Mouse (Mus musculus): ENCODE results near the gene Srxn1. TPM values are rescaled to one million over a fixed set of nuclear protein-coding genes. Genes with fewer than 3 reads are reported as not detected.
"Not testable (repeated sequence)": the region's sequence is repeated elsewhere in the genome, so short reads cannot be mapped to it uniquely, and the experiment has no call there.

Gene Srxn1
- polyA plus RNA-seq (2015; fragmentation: Nextera tagmentation; extraction: Ambion mirVana) = 21.7 and 23.5 TPM in 2 replicates

- no peaks in the 10 kb centered on the region for H3K9me3 ChIP-seq
- H3K4me1 ChIP-seq (replicated peaks) = no peaks in the 10 kb centered on the region; the same call in 1 of the 2 replicates
- H3K4me3 ChIP-seq (replicated peaks) = peak within 1 kb of the TSS; percentile 75
- peak within 1 kb of the TSS; percentile 81 for H3K9ac ChIP-seq
- peak; percentile 94 for ATAC-seq
- H3K27ac ChIP-seq = peak within 1 kb of the TSS; percentile 78
- H3K36me3 ChIP-seq = no peaks in the 10 kb centered on the region
- under 1% methylated on average over 81 of the region's 84 CpGs for WGBS
- peak within 1 kb of the TSS; percentile 92 for H3K4me2 ChIP-seq (replicated peaks)
- H3K27me3 ChIP-seq (replicated peaks) = 0 out of 2 replicates have a peak, but pooled peaks cover 2% of the 10 kb centered on the region
Observed at GRCm38 (mm10) chr2:152105318-152106224, at the start of gene Srxn1. Gene Srxn1, plus strand, starts transcription at chr2:152105516.

DNA sequence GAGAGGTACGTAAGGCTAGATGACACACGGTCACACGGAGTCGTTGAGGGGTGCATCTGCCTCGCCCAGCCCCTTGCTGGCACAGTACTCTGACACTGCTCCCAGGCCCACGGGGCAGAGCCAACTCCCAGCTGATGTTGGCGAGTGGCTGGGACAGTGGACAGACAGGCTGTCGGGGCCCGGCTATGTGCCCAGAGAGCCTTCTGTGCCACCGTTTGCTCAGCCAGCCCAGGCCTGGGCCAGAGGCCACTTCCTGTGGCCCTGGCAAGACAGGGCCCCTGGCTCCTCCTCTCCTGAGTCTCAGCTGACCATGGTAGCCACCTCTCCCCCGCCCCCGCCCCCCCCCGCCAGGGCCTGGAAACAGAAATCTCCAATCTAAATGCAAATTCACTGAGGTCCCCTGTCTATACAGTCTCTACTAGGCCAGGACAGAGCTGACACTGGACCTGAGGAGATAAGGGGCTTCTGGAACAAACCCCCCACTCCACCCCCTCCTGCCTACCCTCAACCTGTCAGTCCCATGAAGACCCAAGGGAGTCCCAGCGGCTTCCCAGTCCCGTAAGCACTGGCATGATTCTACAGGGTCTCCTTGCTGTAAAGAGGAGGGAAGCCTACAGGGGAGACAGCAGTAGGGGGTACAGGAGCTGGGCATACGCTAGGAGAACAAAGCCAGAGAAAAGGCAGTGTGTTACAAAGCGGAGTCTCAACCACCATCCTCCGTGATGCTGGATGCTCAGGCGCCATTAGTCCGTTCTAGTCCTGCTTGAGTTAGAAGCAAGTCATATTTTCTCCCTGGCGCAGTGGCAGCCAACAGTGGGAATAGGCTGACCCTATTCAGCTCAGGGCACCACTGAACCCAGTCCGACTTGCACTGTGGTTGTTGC, 48.7 kb upstream of the Srxn1 start:
- no peak overlapping the region for H3K27ac ChIP-seq
- H3K4me2 ChIP-seq (replicated peaks) = no peak overlapping the region
- no peaks in the 10 kb centered on the region for H3K4me1 ChIP-seq (replicated peaks)
- no peaks in the 10 kb centered on the region for H3K36me3 ChIP-seq
- no peak for ATAC-seq
- no peak overlapping the region for H3K4me3 ChIP-seq (replicated peaks)
- H3K9me3 ChIP-seq = no peaks in the 10 kb centered on the region
- 72% methylated on average over 22 of the region's 22 CpGs for WGBS
- H3K27me3 ChIP-seq (replicated peaks) = 0 out of 2 replicates have a peak, but pooled peaks cover 11% of the 10 kb centered on the region
- no peak overlapping the region for H3K9ac ChIP-seq

DNA sequence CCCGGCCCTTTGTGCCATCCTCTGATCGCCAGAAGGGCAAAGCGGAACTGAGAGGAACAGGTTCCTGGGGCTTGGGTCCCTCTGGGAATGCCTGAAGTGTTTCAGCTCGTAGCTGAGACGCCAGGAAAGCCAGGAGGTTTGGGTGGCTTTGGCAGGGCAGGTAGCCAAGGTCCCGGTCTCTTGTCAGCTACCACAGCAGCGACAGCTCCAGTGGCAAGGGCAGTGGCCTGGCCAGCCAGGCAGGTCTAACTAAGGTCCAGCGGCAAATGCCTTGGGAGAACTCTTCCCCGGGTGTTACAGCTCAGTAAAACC, 48.1 kb upstream of the Srxn1 start:
- 73% methylated on average over 9 of the region's 9 CpGs for WGBS
- 0 out of 2 replicates have a peak, but pooled peaks cover 5% of the 10 kb centered on the region for H3K27me3 ChIP-seq (replicated peaks)

DNA sequence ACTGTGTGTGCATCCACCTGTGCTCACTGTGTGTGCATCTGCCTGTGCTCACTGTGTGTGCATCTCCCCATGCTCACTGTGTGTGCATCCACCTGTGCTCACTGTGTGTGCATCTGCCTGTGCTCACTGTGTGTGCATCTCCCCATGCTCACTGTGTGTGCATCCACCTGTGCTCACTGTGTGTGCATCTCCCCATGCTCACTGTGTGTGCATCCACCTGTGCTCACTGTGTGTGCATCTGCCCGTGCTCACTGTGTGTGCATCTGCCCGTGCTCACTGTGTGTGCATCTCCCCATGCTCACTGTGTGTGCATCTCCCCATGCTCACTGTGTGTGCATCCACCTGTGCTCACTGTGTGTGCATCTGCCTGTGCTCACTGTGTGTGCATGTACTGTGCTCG, 42.5 kb upstream of the Srxn1 start:
- H3K27me3 ChIP-seq (replicated peaks); H3K9ac ChIP-seq; ATAC-seq; H3K9me3 ChIP-seq; H3K4me3 ChIP-seq (replicated peaks); H3K4me1 ChIP-seq (replicated peaks); H3K36me3 ChIP-seq; H3K4me2 ChIP-seq (replicated peaks); H3K27ac ChIP-seq: not testable (repeated sequence)
- 93% methylated on average over 3 of the region's 3 CpGs for WGBS

More for the DNA sequence above, 48.1 kb upstream of the Srxn1 start:
- no peaks in the 10 kb centered on the region for H3K9me3 ChIP-seq
- no peak overlapping the region for H3K9ac ChIP-seq
- H3K27ac ChIP-seq = no peak overlapping the region
- no peaks in the 10 kb centered on the region for H3K4me1 ChIP-seq (replicated peaks)
- no peaks in the 10 kb centered on the region for H3K36me3 ChIP-seq
- H3K4me2 ChIP-seq (replicated peaks) = no peak overlapping the region
- H3K4me3 ChIP-seq (replicated peaks) = no peak overlapping the region
- no peak for ATAC-seq

DNA sequence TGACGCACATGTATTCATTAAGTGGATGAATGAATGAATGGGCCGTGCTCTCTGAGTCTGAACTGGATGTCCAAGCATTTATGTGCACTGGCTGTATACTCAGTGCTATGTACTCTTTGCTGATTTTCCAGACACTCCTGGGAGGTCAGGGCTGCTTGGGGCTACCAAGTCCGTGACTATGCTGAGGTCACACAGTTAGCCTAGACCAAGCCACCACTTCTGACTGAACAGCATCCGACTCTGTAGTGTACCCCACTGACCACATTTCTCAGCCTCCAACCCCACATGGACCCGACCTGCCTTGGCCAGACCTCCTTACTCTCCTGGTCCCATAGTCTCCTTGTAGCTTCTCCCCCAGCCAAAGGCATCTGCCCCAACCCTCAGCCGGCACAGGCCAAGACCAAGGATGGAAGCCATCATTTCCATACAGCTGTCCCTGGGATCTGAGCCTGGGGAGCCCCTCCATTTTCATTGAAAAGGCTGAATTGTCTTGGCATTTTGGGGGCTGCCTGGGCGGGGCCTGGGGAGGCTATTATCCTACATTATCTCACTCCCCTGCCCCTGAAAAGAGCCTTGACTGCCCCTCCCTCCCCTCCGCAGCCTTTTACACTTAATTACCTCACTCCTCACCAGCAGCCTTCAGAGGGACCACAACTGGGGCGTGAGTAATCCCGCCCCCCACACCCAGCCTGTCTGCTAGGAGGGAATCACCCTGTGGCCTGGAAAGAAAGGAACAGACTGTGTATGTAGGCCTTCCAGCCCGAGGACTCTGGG, 36.5 kb upstream of the Srxn1 start:
- Histone ChIP-seq H3K4me3 (replicated peaks) (no peak overlapping the region), H3K4me1 (replicated peaks) (no peaks in the 10 kb centered on the region), H3K9ac (no peak overlapping the region), H3K27me3 (replicated peaks) (0 out of 2 replicates have a peak, but pooled peaks cover 2% of the 10 kb centered on the region), H3K4me2 (replicated peaks) (no peak overlapping the region), H3K36me3 (no peaks in the 10 kb centered on the region), H3K27ac (no peak overlapping the region), H3K9me3 (no peaks in the 10 kb centered on the region)
- ATAC-seq = no peak
- WGBS = 49% methylated on average over 11 of the region's 11 CpGs

DNA sequence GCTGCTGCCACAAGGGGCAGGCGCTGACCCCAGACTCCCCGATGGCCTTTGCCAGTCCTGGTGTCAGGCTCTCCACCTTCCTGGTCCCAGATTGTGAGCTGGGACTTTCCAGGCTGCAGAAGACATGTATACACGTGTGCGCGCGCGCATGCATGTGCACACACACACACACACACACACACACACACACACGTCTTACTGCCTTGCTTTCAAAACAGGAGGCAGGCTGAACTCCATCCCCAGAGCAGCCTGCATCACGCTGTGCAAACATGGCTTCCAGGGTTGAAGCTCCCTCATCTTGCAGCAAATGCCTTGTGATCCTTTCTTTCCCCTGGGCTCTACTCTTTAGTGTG, 35.9 kb upstream of the Srxn1 start:
- WGBS = 64% methylated on average over 9 of the region's 9 CpGs

DNA sequence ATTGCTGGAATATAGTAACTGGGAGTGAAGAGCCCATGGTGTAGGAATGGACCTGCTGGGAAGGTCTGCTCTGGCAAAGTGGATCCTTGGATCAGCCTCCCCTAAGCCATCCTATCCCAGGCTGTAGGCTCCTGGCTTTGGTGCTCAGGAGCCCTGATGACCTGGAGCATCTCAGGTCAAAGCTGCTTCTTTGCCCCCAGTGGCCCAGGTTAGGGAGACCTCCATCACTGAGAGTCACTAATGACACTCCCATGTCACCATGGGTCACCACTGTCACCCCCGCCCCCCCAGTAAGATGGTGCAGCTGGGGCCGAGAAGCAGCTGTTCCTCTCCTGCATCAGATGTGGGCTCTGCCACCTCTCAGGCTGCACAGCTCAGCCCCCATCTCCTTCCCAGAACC, 35.4 kb upstream of the Srxn1 start:
- no peak overlapping the region for H3K4me2 ChIP-seq (replicated peaks)
- ATAC-seq = no peak
- H3K27ac ChIP-seq = no peak overlapping the region
- no peak overlapping the region for H3K9ac ChIP-seq
- H3K9me3 ChIP-seq = no peaks in the 10 kb centered on the region
- no peak overlapping the region for H3K4me3 ChIP-seq (replicated peaks)
- H3K36me3 ChIP-seq = no peaks in the 10 kb centered on the region
- H3K4me1 ChIP-seq (replicated peaks) = no peaks in the 10 kb centered on the region
- 0 out of 2 replicates have a peak, but pooled peaks cover 7% of the 10 kb centered on the region for H3K27me3 ChIP-seq (replicated peaks)
- 72% methylated on average over 2 of the region's 2 CpGs for WGBS

More for the DNA sequence above, 35.9 kb upstream of the Srxn1 start:
- H3K9me3 ChIP-seq = no peaks in the 10 kb centered on the region
- no peak for ATAC-seq
- no peak overlapping the region for H3K27ac ChIP-seq
- 0 out of 2 replicates have a peak, but pooled peaks cover 5% of the 10 kb centered on the region for H3K27me3 ChIP-seq (replicated peaks)
- H3K36me3 ChIP-seq = no peaks in the 10 kb centered on the region
- no peak overlapping the region for H3K4me3 ChIP-seq (replicated peaks)
- H3K9ac ChIP-seq = no peak overlapping the region
- no peaks in the 10 kb centered on the region for H3K4me1 ChIP-seq (replicated peaks)
- no peak overlapping the region for H3K4me2 ChIP-seq (replicated peaks)

GRCm38 (mm10) chr2:152074521-152074920, 30.8 kb upstream of the Srxn1 start:
- Histone ChIP-seq H3K9me3 (no peaks in the 10 kb centered on the region), H3K27me3 (replicated peaks) (peaks cover 40% of the 10 kb centered on the region), H3K27ac (no peak overlapping the region), H3K9ac (no peak overlapping the region), H3K4me2 (replicated peaks) (no peak overlapping the region), H3K36me3 (no peaks in the 10 kb centered on the region), H3K4me3 (replicated peaks) (no peak overlapping the region), H3K4me1 (replicated peaks) (no peaks in the 10 kb centered on the region)
- no peak for ATAC-seq
- WGBS = 75% methylated on average over 2 of the region's 2 CpGs

GRCm38 (mm10) chr2:152075294-152075889, 29.9 kb upstream of the Srxn1 start:
- no peak overlapping the region for H3K27ac ChIP-seq
- no peak overlapping the region for H3K4me2 ChIP-seq (replicated peaks)
- H3K4me3 ChIP-seq (replicated peaks) = no peak overlapping the region
- ATAC-seq = no peak
- H3K9ac ChIP-seq = no peak overlapping the region
- 39% methylated on average over 9 of the region's 9 CpGs for WGBS
- H3K27me3 ChIP-seq (replicated peaks) = peaks cover 44% of the 10 kb centered on the region
- no peaks in the 10 kb centered on the region for H3K36me3 ChIP-seq
- no peaks in the 10 kb centered on the region for H3K4me1 ChIP-seq (replicated peaks)
- H3K9me3 ChIP-seq = no peaks in the 10 kb centered on the region

DNA sequence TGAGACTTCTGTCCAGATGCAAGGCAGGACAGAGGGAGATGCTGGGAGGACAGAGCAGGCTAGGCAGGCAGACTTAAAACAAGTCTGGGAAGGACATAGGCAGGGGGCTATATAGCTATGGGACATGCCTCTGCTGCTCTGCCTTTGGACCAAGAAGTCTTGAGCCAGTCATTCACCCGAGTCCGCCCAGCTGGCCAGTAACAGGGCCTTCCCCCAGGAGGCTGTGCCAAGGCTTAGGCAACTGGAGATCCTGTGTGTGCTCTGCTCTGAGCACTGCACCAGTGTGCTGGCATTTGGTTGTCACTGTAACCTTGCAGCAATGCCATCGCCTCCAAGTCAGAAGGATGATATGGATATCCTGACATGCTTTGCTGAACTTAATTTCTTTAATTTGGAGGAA, 28.0 kb upstream of the Srxn1 start:
- H3K27me3 ChIP-seq (replicated peaks) = peaks cover 59% of the 10 kb centered on the region
- no peak for ATAC-seq
- H3K9me3 ChIP-seq = no peaks in the 10 kb centered on the region
- no peaks in the 10 kb centered on the region for H3K36me3 ChIP-seq
- H3K4me2 ChIP-seq (replicated peaks) = no peak overlapping the region
- H3K9ac ChIP-seq = no peak overlapping the region
- no peak overlapping the region for H3K4me3 ChIP-seq (replicated peaks)
- peaks cover 10% of the 10 kb centered on the region for H3K4me1 ChIP-seq (replicated peaks)
- no peak overlapping the region for H3K27ac ChIP-seq
- 78% methylated on average over 3 of the region's 3 CpGs for WGBS

GRCm38 (mm10) chr2:152080685-152081541, 24.4 kb upstream of the Srxn1 start, which contains the start of gene Scrt2:
Gene Scrt2, plus strand, starts transcription at chr2:152081529.
- no peaks in the 10 kb centered on the region for H3K9me3 ChIP-seq
- H3K36me3 ChIP-seq = no peaks in the 10 kb centered on the region
- peak within 1 kb of the TSS; percentile 72 for H3K4me2 ChIP-seq (replicated peaks)
- WGBS = under 1% methylated on average over 24 of the region's 24 CpGs
- H3K4me1 ChIP-seq (replicated peaks) = peaks cover 10% of the 10 kb centered on the region
- H3K27ac ChIP-seq = no peak within 1 kb of the TSS
- H3K27me3 ChIP-seq (replicated peaks) = peaks cover 71% of the 10 kb centered on the region
- ATAC-seq = peak; percentile 14; the same call in 1 of the 2 replicates
- no peak within 1 kb of the TSS for H3K9ac ChIP-seq
- H3K4me3 ChIP-seq (replicated peaks) = peak within 1 kb of the TSS; percentile 28

Data from intestine, embryonic 15.5 days (tissue).